ENCODE assay signal across 16 mouse cellular contexts in genomic region chr5:44105192-44105591, GRCm38 (mm10). TPM values are rescaled to one million over a fixed set of nuclear protein-coding genes. Genes with fewer than 3 reads are reported as not detected.
DNase-seq lines count a peak whose midpoint lies in the region; ATAC-seq and TF ChIP-seq lines count a peak whose summit lies in the region.
"Had no signal": no experiment of that assay in that cellular context is flagged by ENCODE, and none has a peak within 500 bp of the region (broad histone marks: within the 10 kb centered on the region; RNA-seq: fewer than 3 reads in every experiment).

No protein-coding gene starts in this region.

- TF ChIP-seq EP300 in stomach, postnatal 0 days (optimal IDR thresholded peaks at IDR 0.05): no peak

- no peaks in the 10 kb centered on the region for H3K36me3 ChIP-seq in stomach, embryonic 15.5 days
- H3K36me3 ChIP-seq in stomach, postnatal 0 days (ENCODE audit: control insufficient read depth, insufficient read depth, low read length): no peaks in the 10 kb centered on the region
- H3K36me3 ChIP-seq: forebrain, embryonic 12.5 days; heart, embryonic 10.5 days; limb, embryonic 15.5 days had no signal

- H3K4me2 ChIP-seq in stomach, embryonic 15.5 days: no peak overlapping the region
- no peak overlapping the region for H3K4me2 ChIP-seq in stomach, postnatal 0 days (replicated peaks; ENCODE audit: low read depth)
- H3K4me2 ChIP-seq: forebrain, embryonic 12.5 days; limb, embryonic 15.5 days had no signal

- DNase-seq in stomach, postnatal 0 days (ENCODE audit: low spot score): no peak
- peak; percentile 72 to 88 for DNase-seq in kidney, adult 8-10 months
- DNase-seq in kidney, postnatal 25 days: peak; percentile 64 to 68
- DNase-seq in embryo, embryonic 10.5 days (ENCODE audit: low spot score): no peak
- no peak for DNase-seq in cerebellum, postnatal 4 days (ENCODE audit: low spot score in 2 of 2)
- DNase-seq in layer of hippocampus, postnatal 25 days (ENCODE audit: extremely low spot score in 1 of 2, low spot score in 1 of 2): no peak
- DNase-seq: cerebellum, adult 9-11 months; heart, postnatal 14 days; lung, adult 18-20 months; retina, postnatal 1 day; thymus, postnatal 36 days had no signal

- H3K27me3 ChIP-seq in stomach, embryonic 15.5 days (replicated peaks): no peaks in the 10 kb centered on the region
- H3K27me3 ChIP-seq in stomach, postnatal 0 days (ENCODE audit: control insufficient read depth, insufficient read depth, low read length): no peaks in the 10 kb centered on the region
- H3K27me3 ChIP-seq: forebrain, embryonic 12.5 days had no signal

- peak overlapping the region; percentile 21; the same call in 1 of the 2 replicates for H3K27ac ChIP-seq in stomach, embryonic 15.5 days
- H3K27ac ChIP-seq in stomach, postnatal 0 days (replicated peaks): no peak overlapping the region
- H3K27ac ChIP-seq: heart, embryonic 10.5 days; hindbrain, postnatal 0 days; limb, embryonic 15.5 days had no signal

- H3K4me3 ChIP-seq in stomach, embryonic 15.5 days (replicated peaks): no peak overlapping the region
- H3K4me3 ChIP-seq in stomach, postnatal 0 days (ENCODE audit: low read depth, low read length): no peak overlapping the region
- H3K4me3 ChIP-seq: forebrain, embryonic 12.5 days; heart, embryonic 10.5 days; limb, embryonic 15.5 days had no signal

- no peak overlapping the region for H3K9ac ChIP-seq in stomach, embryonic 15.5 days
- H3K9ac ChIP-seq in stomach, postnatal 0 days (ENCODE audit: low read length): no peak overlapping the region
- H3K9ac ChIP-seq: forebrain, embryonic 12.5 days; limb, embryonic 15.5 days had no signal

- WGBS in stomach, embryonic 15.5 days: 33% methylated on average over 4 of the region's 4 CpGs
- WGBS in stomach, postnatal 0 days: 28% methylated on average over 4 of the region's 4 CpGs

- H3K4me1 ChIP-seq in stomach, embryonic 15.5 days: peaks cover 6% of the 10 kb centered on the region
- peaks cover 2% of the 10 kb centered on the region; the same call in 1 of the 2 replicates for H3K4me1 ChIP-seq in stomach, postnatal 0 days (replicated peaks; ENCODE audit: control insufficient read depth, insufficient read depth)

- no peak for ATAC-seq in stomach, embryonic 15.5 days (ENCODE audit: insufficient read depth, low FRiP score, low read depth)
- no peak for ATAC-seq in stomach, postnatal 0 days (ENCODE audit: low FRiP score, low TSS enrichment)
- ATAC-seq: hindbrain, postnatal 0 days had no signal

- no peak for TF ChIP-seq CTCF in stomach, postnatal 0 days (IDR thresholded peaks at IDR 0.05; ENCODE audit: low read depth)

- no peaks in the 10 kb centered on the region for H3K9me3 ChIP-seq in stomach, embryonic 15.5 days
- no peaks in the 10 kb centered on the region for H3K9me3 ChIP-seq in stomach, postnatal 0 days (ENCODE audit: control insufficient read depth, low read length)
- H3K9me3 ChIP-seq: forebrain, embryonic 12.5 days; heart, embryonic 10.5 days; limb, embryonic 15.5 days had no signal

RNA-seq across cellular contexts. Expression of gene Prom1, which starts 3.4 kb away (rescaled TPM):
- 52.4 and 61.3 TPM in 2 replicates for polyA plus RNA-seq in stomach, embryonic 15.5 days (2015; fragmentation: Nextera tagmentation; extraction: Ambion mirVana)
- polyA plus RNA-seq in stomach, postnatal 0 days (2015; fragmentation: Nextera tagmentation; extraction: Ambion mirVana): 52.3 and 52.7 TPM in 2 replicates
- total RNA-seq in layer of hippocampus, postnatal 25 days (2021): 10 to 100 TPM; 22.3 to 27.0 TPM

Comparison
In these comparisons a context has a peak if more than half of its experiments do, and no peak if none do; other contexts are left out.
1. DNase-seq: peak in kidney, adult 8-10 months (2 of 2) and kidney, postnatal 25 days (2 of 2); none in stomach, postnatal 0 days (single experiment), embryo, embryonic 10.5 days (single experiment), cerebellum, postnatal 4 days (0 of 2) and layer of hippocampus, postnatal 25 days (0 of 2).